Mouse (Mus musculus) limb, embryonic 15.5 days (tissue): ENCODE measurements around the gene Engase. TPM values are rescaled to one million over a fixed set of nuclear protein-coding genes. Genes with fewer than 3 reads are reported as not detected.
A peak's percentile ranks its signal among the peaks of the same experiment; 100 is the strongest.

Experiments
- ATAC-seq: fragments of 200-750 bp; cut with Nextera tagmentation; 2 replicates; pipeline ENCODE4 v1.8.0; 2017; ENCODE audit warnings: low read depth, moderate TSS enrichment; ENCODE audit not compliant: insufficient number of reproducible peaks, low FRiP score, low TSS enrichment
- H3K27ac ChIP-seq: fragments of 300-500 bp; sonication (generic); 2 replicates; pipeline ENCODE4 v1.5.1; 2015; ENCODE audit warnings: moderate library complexity, mild to moderate bottlenecking, inconsistent platforms
- H3K27me3 ChIP-seq: fragments of 300-500 bp; sonication (generic); 2 replicates; pipeline ENCODE4 v1.6.1; 2015; ENCODE audit warnings: inconsistent platforms
- H3K36me3 ChIP-seq: fragments of 300-500 bp; sonication (generic); 2 replicates; pipeline ENCODE4 v1.6.1; 2015; ENCODE audit warnings: inconsistent platforms
- H3K4me1 ChIP-seq: fragments of 300-500 bp; sonication (generic); 2 replicates; pipeline ENCODE4 v1.6.1; 2015; ENCODE audit warnings: inconsistent platforms
- H3K4me2 ChIP-seq: fragments of 300-500 bp; sonication (generic); 2 replicates; pipeline ENCODE4 v1.6.1; 2015; ENCODE audit warnings: mild to moderate bottlenecking, inconsistent platforms
- H3K4me3 ChIP-seq: fragments of 300-500 bp; sonication (generic); 2 replicates; pipeline ENCODE4 v1.5.1; 2015; ENCODE audit warnings: mild to moderate bottlenecking, inconsistent platforms
- H3K9ac ChIP-seq: fragments of 300-500 bp; sonication (generic); 2 replicates; pipeline ENCODE4 v1.6.1; 2015; ENCODE audit warnings: inconsistent platforms
- H3K9me3 ChIP-seq: fragments of 300-500 bp; sonication (generic); 2 replicates; pipeline ENCODE4 v1.6.1; 2016; ENCODE audit warnings: inconsistent platforms
- WGBS: fragments of 180-500 bp; shearing (Covaris S2); methylation state at CpG from one replicate; pipeline ENCODE4 v1.1.7; 2015; 5-methylcytosine and 5-hydroxymethylcytosine counted together
- polyA plus RNA-seq: library from polyadenylated mRNA; unstranded; fragments of >200 nt; fragmentation: Nextera tagmentation; extraction: Ambion mirVana; gene quantifications from 2 replicates; pipeline ENCODE4 v1.2.1, GENCODE M21; 2015

The Engase gene
- polyA plus RNA-seq, 1 experiment from 2014 or later, result 6.6 TPM

GRCm38 (mm10) chr11:118481231-118481630 lies 4.6 kb downstream of the Engase start:
- H3K9ac ChIP-seq, result no peak overlapping the region
- H3K27me3 ChIP-seq, result no peaks in the 10 kb centered on the region
- 91% methylated on average over 11 of the region's 11 CpGs for WGBS
- H3K4me1 ChIP-seq, result peaks cover 10% of the 10 kb centered on the region
- H3K4me3 ChIP-seq, result no peak overlapping the region
- H3K4me2 ChIP-seq, result no peak overlapping the region
- no peaks in the 10 kb centered on the region for H3K9me3 ChIP-seq
- H3K27ac ChIP-seq, result no peak overlapping the region
- peaks cover 43% of the 10 kb centered on the region for H3K36me3 ChIP-seq
- ATAC-seq, result no peak

- no peaks in the 10 kb centered on the region for H3K27me3 ChIP-seq
- H3K36me3 ChIP-seq, result peaks cover 48% of the 10 kb centered on the region
- H3K4me2 ChIP-seq, result no peak overlapping the region
- H3K4me1 ChIP-seq, result peaks cover 9% of the 10 kb centered on the region
- H3K9ac ChIP-seq, result no peak overlapping the region
- H3K9me3 ChIP-seq, result no peaks in the 10 kb centered on the region
- no peak overlapping the region for H3K27ac ChIP-seq
- ATAC-seq, result no peak
- WGBS, result 79% methylated on average over 14 of the region's 14 CpGs
- H3K4me3 ChIP-seq, result no peak overlapping the region
Measured at GRCm38 (mm10) chr11:118481751-118482150, 5.1 kb downstream of the Engase start.

- Histone ChIP-seq H3K4me2 (no peak overlapping the region), H3K36me3 (peaks cover 54% of the 10 kb centered on the region), H3K4me1 (peaks cover 20% of the 10 kb centered on the region), H3K9ac (no peak overlapping the region), H3K27me3 (no peaks in the 10 kb centered on the region), H3K4me3 (no peak overlapping the region), H3K27ac (no peak overlapping the region), H3K9me3 (no peaks in the 10 kb centered on the region)
- WGBS, result 82% methylated on average over 8 of the region's 8 CpGs
- no peak for ATAC-seq
Measured at GRCm38 (mm10) chr11:118484169-118484568, 7.5 kb downstream of the Engase start.

GRCm38 (mm10) chr11:118485338-118485737 lies 8.7 kb downstream of the Engase start:
- Histone ChIP-seq H3K4me2 (no peak overlapping the region), H3K4me3 (no peak overlapping the region), H3K27me3 (peaks cover 3% of the 10 kb centered on the region; the same call in 1 of the 2 replicates), H3K9ac (no peak overlapping the region), H3K36me3 (peaks cover 54% of the 10 kb centered on the region), H3K9me3 (no peaks in the 10 kb centered on the region), H3K4me1 (peaks cover 20% of the 10 kb centered on the region), H3K27ac (no peak overlapping the region)
- no peak for ATAC-seq
- 41% methylated on average over 11 of the region's 11 CpGs for WGBS

- Histone ChIP-seq H3K27ac (no peak overlapping the region), H3K9ac (no peak overlapping the region), H3K36me3 (peaks cover 54% of the 10 kb centered on the region), H3K4me2 (no peak overlapping the region), H3K9me3 (no peaks in the 10 kb centered on the region), H3K27me3 (peaks cover 8% of the 10 kb centered on the region), H3K4me3 (no peak overlapping the region), H3K4me1 (peaks cover 24% of the 10 kb centered on the region)
- ATAC-seq, result no peak
- 87% methylated on average over 3 of the region's 3 CpGs for WGBS
Measured at GRCm38 (mm10) chr11:118485780-118486179, 9.2 kb downstream of the Engase start.

GRCm38 (mm10) chr11:118486281-118486680 lies 9.7 kb downstream of the Engase start:
- Histone ChIP-seq H3K4me3 (no peak overlapping the region), H3K9me3 (no peaks in the 10 kb centered on the region), H3K9ac (no peak overlapping the region), H3K27ac (no peak overlapping the region), H3K4me1 (peaks cover 25% of the 10 kb centered on the region), H3K36me3 (peaks cover 50% of the 10 kb centered on the region), H3K27me3 (peaks cover 8% of the 10 kb centered on the region), H3K4me2 (no peak overlapping the region)
- WGBS, result 82% methylated on average over 6 of the region's 6 CpGs
- no peak for ATAC-seq

- ATAC-seq, result no peak
- H3K36me3 ChIP-seq, result peaks cover 44% of the 10 kb centered on the region
- peaks cover 8% of the 10 kb centered on the region for H3K27me3 ChIP-seq
- peaks cover 25% of the 10 kb centered on the region for H3K4me1 ChIP-seq
- no peak overlapping the region for H3K4me3 ChIP-seq
- H3K4me2 ChIP-seq, result no peak overlapping the region
- H3K9ac ChIP-seq, result no peak overlapping the region
- no peaks in the 10 kb centered on the region for H3K9me3 ChIP-seq
- H3K27ac ChIP-seq, result no peak overlapping the region
- 81% methylated on average over 29 of the region's 29 CpGs for WGBS
Measured at GRCm38 (mm10) chr11:118486881-118487772, 10.5 kb downstream of the Engase start.

GRCm38 (mm10) chr11:118488191-118488906 lies 11.7 kb downstream of the Engase start:
- Histone ChIP-seq H3K27ac (no peak overlapping the region), H3K9me3 (no peaks in the 10 kb centered on the region), H3K4me1 (peaks cover 29% of the 10 kb centered on the region), H3K4me3 (no peak overlapping the region), H3K27me3 (peaks cover 8% of the 10 kb centered on the region), H3K4me2 (no peak overlapping the region), H3K9ac (no peak overlapping the region), H3K36me3 (peaks cover 34% of the 10 kb centered on the region)
- ATAC-seq, result no peak
- WGBS, result 63% methylated on average over 8 of the region's 8 CpGs

GRCm38 (mm10) chr11:118488907-118489270 lies 12.3 kb downstream of the Engase start:
- WGBS, result 40% methylated on average over 12 of the region's 12 CpGs

GRCm38 (mm10) chr11:118490566-118491218 lies 14.1 kb downstream of the Engase start:
- peaks cover 8% of the 10 kb centered on the region for H3K27me3 ChIP-seq
- H3K4me3 ChIP-seq, result no peak overlapping the region
- H3K9me3 ChIP-seq, result no peaks in the 10 kb centered on the region
- peak overlapping the region; percentile 15; the same call in 1 of the 2 replicates for H3K4me2 ChIP-seq
- no peak overlapping the region for H3K9ac ChIP-seq
- ATAC-seq, result no peak
- peaks cover 15% of the 10 kb centered on the region for H3K36me3 ChIP-seq
- 23% methylated on average over 22 of the region's 22 CpGs for WGBS
- H3K4me1 ChIP-seq, result peaks cover 33% of the 10 kb centered on the region
- H3K27ac ChIP-seq, result no peak overlapping the region

More at GRCm38 (mm10) chr11:118488907-118489270, 12.3 kb downstream of the Engase start:
- Histone ChIP-seq H3K27me3 (peaks cover 8% of the 10 kb centered on the region), H3K4me2 (no peak overlapping the region), H3K4me1 (peaks cover 29% of the 10 kb centered on the region), H3K4me3 (no peak overlapping the region), H3K9ac (no peak overlapping the region), H3K9me3 (no peaks in the 10 kb centered on the region), H3K36me3 (peaks cover 29% of the 10 kb centered on the region), H3K27ac (no peak overlapping the region)
- no peak for ATAC-seq

GRCm38 (mm10) chr11:118491230-118491629 lies 14.6 kb downstream of the Engase start:
- WGBS, result 85% methylated on average over 7 of the region's 7 CpGs

More at GRCm38 (mm10) chr11:118491230-118491629, 14.6 kb downstream of the Engase start:
- no peaks in the 10 kb centered on the region for H3K9me3 ChIP-seq
- H3K4me1 ChIP-seq, result peaks cover 34% of the 10 kb centered on the region
- no peak overlapping the region for H3K4me3 ChIP-seq
- peaks cover 11% of the 10 kb centered on the region for H3K36me3 ChIP-seq
- no peak for ATAC-seq
- H3K27me3 ChIP-seq, result peaks cover 8% of the 10 kb centered on the region
- H3K4me2 ChIP-seq, result no peak overlapping the region
- H3K9ac ChIP-seq, result no peak overlapping the region
- H3K27ac ChIP-seq, result no peak overlapping the region
